Mouse (Mus musculus) MEL (cell line): Measurements from ENCODE around the gene Lrp6. TPM values are rescaled to one million over a fixed set of nuclear protein-coding genes. Genes with fewer than 3 reads are reported as not detected.
A peak's percentile ranks its signal among the peaks of the same experiment; 100 is the strongest.

Experiments
- DNase-seq: peaks from one replicate; pipeline ENCODE4 v3.0.0; 2011; ENCODE audit warnings: low read depth, low spot score
- H3K27ac ChIP-seq: 2 replicates; pipeline ENCODE4 v1.5.1; 2012; ENCODE audit warnings: low read depth, mild to moderate bottlenecking, control low read depth, low read length, moderate library complexity; ENCODE audit not compliant: control insufficient read depth
- H3K27me3 ChIP-seq, 2 experiments: fragments of 150-350 bp in 1 of 2; sonication (generic) in 1 of 2; 2 replicates each; pipeline ENCODE4 v1.6.1; 2012; ENCODE audit warnings: low read length in 2 of 2, mild to moderate bottlenecking in 2 of 2, improper control_type of control experiment in 1 of 2, moderate library complexity in 1 of 2; ENCODE audit not compliant: insufficient read depth in 2 of 2, control insufficient read depth in 1 of 2
- H3K36me3 ChIP-seq, 2 experiments: 2 replicates each; pipeline ENCODE4 v1.6.1; 2012 to 2014; ENCODE audit warnings: low read length in 2 of 2, improper control_type of control experiment in 1 of 2, inconsistent platforms in 1 of 2, mild to moderate bottlenecking in 1 of 2; ENCODE audit not compliant: insufficient read depth in 2 of 2, control insufficient read depth in 1 of 2
- H3K4me1 ChIP-seq, 2 experiments: fragments of 150-350 bp in 1 of 2; sonication (generic) in 1 of 2; 2 replicates each; pipeline ENCODE4 v1.6.1; 2012; ENCODE audit warnings: low read length in 2 of 2, improper control_type of control experiment in 1 of 2, mild to moderate bottlenecking in 1 of 2; ENCODE audit not compliant: insufficient read depth in 2 of 2, control insufficient read depth in 1 of 2
- H3K4me3 ChIP-seq, 2 experiments: fragments of 150-350 bp in 1 of 2; sonication (generic) in 1 of 2; 2 replicates each; pipeline ENCODE4 v1.5.1; 2012; ENCODE audit warnings: low read depth in 2 of 2, low read length in 2 of 2, mild to moderate bottlenecking in 2 of 2, moderate library complexity in 2 of 2, control low read depth in 1 of 2, improper control_type of control experiment in 1 of 2; ENCODE audit not compliant: control insufficient read depth in 1 of 2, insufficient read depth in 1 of 2
- H3K79me2 ChIP-seq: 2 replicates; pipeline ENCODE4 v1.6.1; 2012; ENCODE audit warnings: mild to moderate bottlenecking, low read length, moderate library complexity; ENCODE audit not compliant: control insufficient read depth, poor library complexity, insufficient read depth
- H3K9ac ChIP-seq: 2 replicates; pipeline ENCODE4 v1.6.1; 2012; ENCODE audit warnings: low read depth, mild to moderate bottlenecking, control low read depth, low read length, moderate library complexity; ENCODE audit not compliant: control insufficient read depth, poor library complexity, severe bottlenecking
- H3K9me3 ChIP-seq: fragments of 150-350 bp; sonication (generic); replicated peaks from 2 replicates; pipeline ENCODE4 v1.6.1; 2012; ENCODE audit warnings: mild to moderate bottlenecking, low read length, improper control_type of control experiment, moderate library complexity; ENCODE audit not compliant: insufficient read depth
- BHLHE40 ChIP-seq: IDR thresholded peaks from 2 replicates; pipeline ENCODE4 v1.6.1; 2012; ENCODE audit warnings: low read depth, mild to moderate bottlenecking, inconsistent platforms, low read length, improper control_type of control experiment, borderline replicate concordance
- CHD1 ChIP-seq: IDR thresholded peaks from 2 replicates; pipeline ENCODE4 v1.6.1; 2012; ENCODE audit warnings: low read depth, mild to moderate bottlenecking, inconsistent platforms, low read length, improper control_type of control experiment
- ELF1 ChIP-seq: IDR thresholded peaks from 2 replicates; pipeline ENCODE4 v1.6.1; 2014; ENCODE audit warnings: low read depth, mild to moderate bottlenecking, inconsistent platforms, low read length, improper control_type of control experiment, moderate library complexity
- ETS1 ChIP-seq: IDR thresholded peaks from 2 replicates; pipeline ENCODE4 v1.6.1; 2012; ENCODE audit warnings: low read depth, mild to moderate bottlenecking, inconsistent platforms, low read length, improper control_type of control experiment, moderate library complexity
- GATA1 ChIP-seq: IDR thresholded peaks from 2 replicates; pipeline ENCODE4 v1.6.1; 2011; ENCODE audit warnings: low read depth, low read length, improper control_type of control experiment
- HCFC1 ChIP-seq: IDR thresholded peaks from 2 replicates; pipeline ENCODE4 v1.6.1; 2012; ENCODE audit warnings: low read depth, mild to moderate bottlenecking, inconsistent platforms, low read length, improper control_type of control experiment, moderate library complexity
- JUND ChIP-seq: IDR thresholded peaks from 2 replicates; pipeline ENCODE4 v1.6.1; 2011; ENCODE audit warnings: low read depth, mild to moderate bottlenecking, improper control_type of control experiment, low read length
- KAT2A ChIP-seq: conservative IDR thresholded peaks from 2 replicates; pipeline ENCODE4 v1.6.1; 2012; ENCODE audit warnings: low read depth, low read length, improper control_type of control experiment, inconsistent platforms
- MAFK ChIP-seq: IDR thresholded peaks from 2 replicates; pipeline ENCODE4 v1.6.1; 2011; ENCODE audit warnings: low read depth, mild to moderate bottlenecking, low read length, improper control_type of control experiment, borderline replicate concordance
- MAX ChIP-seq: IDR thresholded peaks from 2 replicates; pipeline ENCODE4 v1.6.1; 2011; ENCODE audit warnings: low read length, improper control_type of control experiment
- MEF2A ChIP-seq: IDR thresholded peaks from 2 replicates; pipeline ENCODE4 v1.6.1; 2014; ENCODE audit warnings: low read depth, mild to moderate bottlenecking, inconsistent platforms, low read length, improper control_type of control experiment; ENCODE audit not compliant: poor library complexity, insufficient replicate concordance, severe bottlenecking; ENCODE audit errors: extremely low read depth
- MXI1 ChIP-seq: IDR thresholded peaks from 2 replicates; pipeline ENCODE4 v1.6.1; 2011; ENCODE audit warnings: mild to moderate bottlenecking, low read depth, low read length, improper control_type of control experiment
- MYC ChIP-seq: IDR thresholded peaks from 2 replicates; pipeline ENCODE4 v1.6.1; 2011; ENCODE audit warnings: low read depth, mild to moderate bottlenecking, low read length, improper control_type of control experiment, moderate library complexity
- NRF1 ChIP-seq: IDR thresholded peaks from 2 replicates; pipeline ENCODE4 v1.6.1; 2014; ENCODE audit warnings: low read depth, mild to moderate bottlenecking, inconsistent platforms, low read length, improper control_type of control experiment, moderate library complexity; ENCODE audit not compliant: poor library complexity, insufficient read depth, severe bottlenecking
- POLR2AphosphoS5 ChIP-seq: IDR thresholded peaks from 2 replicates; pipeline ENCODE4 v1.6.1; 2012; ENCODE audit warnings: low read depth, borderline replicate concordance, mild to moderate bottlenecking, inconsistent platforms, low read length, moderate library complexity, mixed read lengths
- RCOR1 ChIP-seq: IDR thresholded peaks from 2 replicates; pipeline ENCODE4 v1.6.1; 2012; ENCODE audit warnings: low read depth, mild to moderate bottlenecking, inconsistent platforms, low read length, improper control_type of control experiment
- SIN3A ChIP-seq: IDR thresholded peaks from 2 replicates; pipeline ENCODE4 v1.6.1; 2012; ENCODE audit warnings: low read length, improper control_type of control experiment, inconsistent platforms
- TAL1 ChIP-seq: IDR thresholded peaks from 2 replicates; pipeline ENCODE4 v1.6.1; 2012; ENCODE audit warnings: mild to moderate bottlenecking, inconsistent platforms, low read length, moderate library complexity, mixed read lengths
- UBTF ChIP-seq: IDR thresholded peaks from 2 replicates; pipeline ENCODE4 v1.6.1; 2012; ENCODE audit warnings: low read depth, mild to moderate bottlenecking, inconsistent platforms, low read length, improper control_type of control experiment, moderate library complexity, borderline replicate concordance; ENCODE audit not compliant: insufficient read depth
- USF1 ChIP-seq: IDR thresholded peaks from 2 replicates; pipeline ENCODE4 v1.6.1; 2014; ENCODE audit warnings: low read depth, mild to moderate bottlenecking, inconsistent platforms, low read length, improper control_type of control experiment, moderate library complexity
- USF2 ChIP-seq, 2 experiments: IDR thresholded peaks; 2 replicates each; pipeline ENCODE4 v1.6.1; 2011 to 2012; ENCODE audit warnings: improper control_type of control experiment in 2 of 2, low read length in 2 of 2, borderline replicate concordance in 1 of 2, inconsistent platforms in 1 of 2, low read depth in 1 of 2, mild to moderate bottlenecking in 1 of 2; ENCODE audit not compliant: insufficient read depth in 1 of 2
- ZNF384 ChIP-seq: IDR thresholded peaks from 2 replicates; pipeline ENCODE4 v1.6.1; 2012; ENCODE audit warnings: low read depth, mild to moderate bottlenecking, inconsistent platforms, low read length, improper control_type of control experiment
- polyA plus RNA-seq, 2 experiments: library from polyadenylated mRNA; stranded (reverse) in 1 of 2; unstranded in 1 of 2; fragments of >175 nt in 1 of 2; fragments of >200 nt in 1 of 2; gene quantifications; 2 replicates each; pipeline versions ENCODE4 v1.2.1 to v1.2.4; 2012; ENCODE audit warnings: low replicate concordance in 2 of 2, low read depth in 1 of 2; ENCODE audit not compliant: insufficient read length in 2 of 2, insufficient read depth in 1 of 2, missing spikeins in 1 of 2
- total RNA-seq: library from RNA; depleted of rRNA; stranded (reverse); fragments of 300-350 nt; gene quantifications from 2 replicates; pipeline ENCODE4 v1.2.3, GENCODE M21; 2012

Gene Lrp6
- total and polyA plus RNA-seq, 3 experiments, result 13.1 to 25.7 (median 17.2) TPM

GRCm38 (mm10) chr6:134544093-134544492 lies 22.7 kb downstream of the Lrp6 start:
- peak overlapping the region; percentile 39; the same call in 1 of the 2 replicates for H3K27ac ChIP-seq
- TF ChIP-seq SIN3A (peak; percentile 51; the same call in 1 of the 2 replicates), MYC (0 out of 2 replicates have a peak, but pooled peaks have one; percentile 35), MAX (peak; percentile 80), MXI1 (peak; percentile 83), MAFK (peak; percentile 40; the same call in 1 of the 2 replicates), ETS1 (peak; percentile 47; the same call in 1 of the 2 replicates), CHD1 (0 out of 2 replicates have a peak, but pooled peaks have one; percentile 39), RCOR1 (no peak), GATA1 (no peak), USF1 (peak; percentile 37; the same call in 1 of the 2 replicates), NRF1 (no peak), ELF1 (no peak)
- TF ChIP-seq, all 39 proteins: peak for 8
- H3K9ac ChIP-seq, result no peak overlapping the region
- no peaks in the 10 kb centered on the region for H3K27me3 ChIP-seq
- H3K36me3 ChIP-seq, result peaks cover 3 to 34% of the 10 kb centered on the region in 2 experiments; a peak in 3 of 4 replicates
- peaks cover 26 to 31% of the 10 kb centered on the region in 2 experiments for H3K4me1 ChIP-seq
- DNase-seq, result peak; percentile 43
- H3K9me3 ChIP-seq, result no peaks in the 10 kb centered on the region
- H3K4me3 ChIP-seq, result no peak overlapping the region
- peaks cover 35% of the 10 kb centered on the region for H3K79me2 ChIP-seq

GRCm38 (mm10) chr6:134543607-134544006 lies 23.2 kb downstream of the Lrp6 start:
- no peak for DNase-seq
- TF ChIP-seq SIN3A (no peak), JUND (no peak), CHD1 (no peak), MAX (no peak), USF2 (IDR thresholded peaks at IDR 0.05; ENCODE audit: borderline replicate concordance in 1 of 2, insufficient read depth in 1 of 2, low read depth in 1 of 2, low read length in 2 of 2) (no peak), RCOR1 (no peak), MXI1 (no peak), ZNF384 (no peak), TAL1 (no peak), BHLHE40 (no peak), KAT2A (no peak), UBTF (no peak), MAFK (no peak), HCFC1 (no peak), MEF2A (no peak), MYC (no peak), POLR2AphosphoS5 (no peak)
- TF ChIP-seq, all 39 proteins: peak for 0
- no peak overlapping the region for H3K4me3 ChIP-seq
- H3K27ac ChIP-seq, result no peak overlapping the region
- no peak overlapping the region for H3K9ac ChIP-seq
- peaks cover 35% of the 10 kb centered on the region for H3K79me2 ChIP-seq
- no peaks in the 10 kb centered on the region for H3K27me3 ChIP-seq
- H3K9me3 ChIP-seq, result no peaks in the 10 kb centered on the region
- H3K4me1 ChIP-seq, result peaks cover 27 to 33% of the 10 kb centered on the region in 2 experiments
- peaks cover 3 to 35% of the 10 kb centered on the region in 2 experiments; a peak in 3 of 4 replicates for H3K36me3 ChIP-seq
